Mouse (Mus musculus) forebrain, embryonic 15.5 days (tissue): ENCODE data around the gene Bmp8a. TPM values are rescaled to one million over a fixed set of nuclear protein-coding genes. Genes with fewer than 3 reads are reported as not detected.
"Not testable (repeated sequence)": the region's sequence is repeated elsewhere in the genome, so short reads cannot be mapped to it uniquely, and the experiment has no call there.

ENCODE experiments used
- ATAC-seq: fragments of 200-750 bp; cut with Nextera tagmentation; replicated peaks from 2 replicates; pipeline ENCODE4 v1.8.0; 2017; ENCODE audit warnings: mild to moderate bottlenecking, moderate TSS enrichment, moderate library complexity
- H3K27ac ChIP-seq: fragments of 300-500 bp; sonication (generic); replicated peaks from 2 replicates; pipeline ENCODE4 v1.5.1; 2015; ENCODE audit warnings: mild to moderate bottlenecking, inconsistent platforms
- H3K27me3 ChIP-seq: fragments of 300-500 bp; sonication (generic); 2 replicates; pipeline ENCODE4 v1.6.1; 2015; ENCODE audit warnings: inconsistent platforms
- H3K36me3 ChIP-seq: fragments of 300-500 bp; sonication (generic); 2 replicates; pipeline ENCODE4 v1.6.1; 2015; ENCODE audit warnings: mild to moderate bottlenecking, inconsistent platforms
- H3K4me1 ChIP-seq: fragments of 300-500 bp; sonication (generic); 2 replicates; pipeline ENCODE4 v1.6.1; 2015; ENCODE audit warnings: inconsistent platforms
- H3K4me2 ChIP-seq: fragments of 300-500 bp; sonication (generic); replicated peaks from 2 replicates; pipeline ENCODE4 v1.6.1; 2015; ENCODE audit warnings: mild to moderate bottlenecking, inconsistent platforms
- H3K4me3 ChIP-seq: fragments of 300-500 bp; sonication (generic); 2 replicates; pipeline ENCODE4 v1.5.1; 2015; ENCODE audit warnings: mild to moderate bottlenecking, inconsistent platforms
- H3K9ac ChIP-seq: fragments of 300-500 bp; sonication (generic); replicated peaks from 2 replicates; pipeline ENCODE4 v1.6.1; 2015; ENCODE audit warnings: mild to moderate bottlenecking, inconsistent platforms
- H3K9me3 ChIP-seq: fragments of 300-500 bp; sonication (generic); 2 replicates; pipeline ENCODE4 v1.6.1; 2016; ENCODE audit warnings: inconsistent platforms
- WGBS: fragments of 180-500 bp; shearing (Covaris S2); methylation state at CpG from one replicate; pipeline ENCODE4 v1.1.7; 2015; ENCODE audit warnings: mixed read lengths; 5-methylcytosine and 5-hydroxymethylcytosine counted together
- polyA plus RNA-seq: library from polyadenylated mRNA; unstranded; fragments of >200 nt; fragmentation: Nextera tagmentation; extraction: Ambion mirVana; gene quantifications from 2 replicates; pipeline ENCODE4 v1.2.1, GENCODE M21; 2015

The Bmp8a gene
- polyA plus RNA-seq, 1 experiment from 2014 or later, result 0.13 TPM

GRCm38 (mm10) chr4:123282915-123283674 lies 60.0 kb downstream of the Bmp8a start:
- H3K27ac ChIP-seq, H3K9me3 ChIP-seq, H3K36me3 ChIP-seq, H3K27me3 ChIP-seq: not testable (repeated sequence)
- peak; percentile 62 for ATAC-seq
- WGBS, result under 1% methylated on average over 52 of the region's 55 CpGs
- Histone ChIP-seq H3K4me3 (peak overlapping the region; percentile 82), H3K4me1 (peaks cover 26% of the 10 kb centered on the region), H3K9ac (peak overlapping the region; percentile 75), H3K4me2 (peak overlapping the region; percentile 77)

GRCm38 (mm10) chr4:123282500-123282899 lies 60.6 kb downstream of the Bmp8a start:
- no peaks in the 10 kb centered on the region for H3K9me3 ChIP-seq
- peak overlapping the region; percentile 77 for H3K4me2 ChIP-seq
- peak overlapping the region; percentile 75 for H3K27ac ChIP-seq
- peaks cover 5% of the 10 kb centered on the region; the same call in 1 of the 2 replicates for H3K36me3 ChIP-seq
- peak; percentile 86 for ATAC-seq
- H3K4me1 ChIP-seq, result peaks cover 26% of the 10 kb centered on the region
- under 1% methylated on average over 25 of the region's 25 CpGs for WGBS
- peak overlapping the region; percentile 75 for H3K9ac ChIP-seq
- peak overlapping the region; percentile 82 for H3K4me3 ChIP-seq
- no peaks in the 10 kb centered on the region for H3K27me3 ChIP-seq

GRCm38 (mm10) chr4:123280117-123280516 lies 62.9 kb downstream of the Bmp8a start:
- Histone ChIP-seq H3K27me3 (no peaks in the 10 kb centered on the region), H3K4me2 (no peak overlapping the region), H3K4me1 (peaks cover 15% of the 10 kb centered on the region), H3K27ac (no peak overlapping the region), H3K9ac (no peak overlapping the region), H3K9me3 (no peaks in the 10 kb centered on the region), H3K4me3 (no peak overlapping the region), H3K36me3 (no peaks in the 10 kb centered on the region)
- ATAC-seq, result no peak
- 73% methylated on average over 3 of the region's 3 CpGs for WGBS

- Histone ChIP-seq H3K27me3 (no peaks in the 10 kb centered on the region), H3K4me2 (no peak overlapping the region), H3K4me3 (no peak overlapping the region), H3K9me3 (no peaks in the 10 kb centered on the region), H3K9ac (no peak overlapping the region), H3K36me3 (no peaks in the 10 kb centered on the region), H3K27ac (no peak overlapping the region), H3K4me1 (no peaks in the 10 kb centered on the region)
- ATAC-seq, result no peak
- 86% methylated on average over 3 of the region's 3 CpGs for WGBS
Observed at GRCm38 (mm10) chr4:123271063-123271462, 72.0 kb downstream of the Bmp8a start.

Other genes with a start within 250 kb of the Bmp8a start
- gene Bmp8b, start 238.1 kb downstream of the Bmp8a start, polyA plus RNA-seq, result 0.23 TPM in 1 of 2 replicates, not detected in the other
- gene Oxct2b, start 227.0 kb downstream of the Bmp8a start, polyA plus RNA-seq, result 0.17 and 0.19 TPM in 2 replicates
- 71.1 and 71.7 TPM in 2 replicates for gene Ppie, start 203.3 kb downstream of the Bmp8a start, polyA plus RNA-seq
- 25.3 and 28.3 TPM in 2 replicates for gene Hpcal4, start 160.0 kb downstream of the Bmp8a start, polyA plus RNA-seq
- gene Nt5c1a, start 141.7 kb downstream of the Bmp8a start, polyA plus RNA-seq, result 0.15 TPM in 1 of 2 replicates, not detected in the other
- gene Heyl, start 109.7 kb downstream of the Bmp8a start, polyA plus RNA-seq, result 4.3 TPM in 2 replicates
- 28.4 and 32.0 TPM in 2 replicates for gene Pabpc4, start 80.9 kb downstream of the Bmp8a start, polyA plus RNA-seq
- gene Oxct2a, start 19.6 kb downstream of the Bmp8a start, polyA plus RNA-seq, result not detected in 2 replicates